Mouse (Mus musculus): ENCODE data around the gene Diablo. TPM values are rescaled to one million over a fixed set of nuclear protein-coding genes. Genes with fewer than 3 reads are reported as not detected.

Diablo gene
- total RNA-seq (2021) = 10 to 100 TPM; 37.7 to 47.7 TPM
- long read RNA-seq, experiment 1, transcript Diablo-203 (6 exons, 1,576 nt) = major isoform, 126 of 140 reads
- long read RNA-seq, experiment 1, partial matches to known transcripts = 2 of 140 reads
- long read RNA-seq, experiment 1, other reads (novel, unspliced or antisense) = 9 of 140 reads
- long read RNA-seq, experiment 2, transcript Diablo-203 (6 exons, 1,576 nt) = major isoform, 147 of 154 reads
- long read RNA-seq, experiment 2, partial matches to known transcripts = 1 of 154 reads
- long read RNA-seq, experiment 2, other reads (novel, unspliced or antisense) = 6 of 154 reads

DNA sequence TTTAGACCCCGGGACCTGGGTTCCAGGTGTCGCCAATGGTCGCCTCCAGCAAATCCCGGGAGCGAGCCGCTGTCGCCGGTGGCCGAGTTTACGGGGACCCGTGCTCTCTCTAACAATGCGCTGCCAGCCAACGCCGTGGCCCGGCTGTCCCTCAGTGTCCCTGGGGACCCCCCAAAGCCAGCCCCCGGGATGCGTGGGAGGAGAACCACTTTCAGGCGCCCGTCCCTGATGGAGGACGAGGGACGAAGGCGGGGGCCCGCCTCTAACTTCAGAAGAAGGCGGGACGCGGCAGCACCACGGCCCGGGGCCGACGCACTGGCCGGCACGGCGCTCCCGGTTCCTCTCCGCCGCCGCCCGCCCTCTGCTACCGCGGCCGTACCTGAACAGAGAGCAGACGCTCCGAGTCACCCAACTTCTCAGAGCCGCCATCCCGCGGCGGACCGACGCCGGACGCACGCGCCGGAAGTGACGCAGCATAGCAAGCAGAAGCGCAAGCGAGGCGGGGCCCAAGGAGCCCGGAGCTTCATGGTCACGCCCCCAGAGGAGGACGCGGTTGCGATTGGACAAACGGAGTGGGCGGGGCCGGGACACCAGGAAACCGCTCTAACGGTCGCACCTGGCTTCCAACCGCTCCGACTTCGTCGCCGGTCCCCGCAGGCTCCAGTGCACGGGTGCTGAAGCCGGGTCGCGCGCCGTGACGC, at the start of gene Diablo:
TSS of gene Diablo (minus strand) at position 485 of the 701 bp plus-strand sequence.
- intact Hi-C loops (cut with DNase I) = loop anchor here (1.0 kb wide), 1 partner anchor 80 kb away; no protein-coding TSS in a partner anchor
- H3K27ac ChIP-seq = peak within 1 kb of the TSS; percentile 94

DNA sequence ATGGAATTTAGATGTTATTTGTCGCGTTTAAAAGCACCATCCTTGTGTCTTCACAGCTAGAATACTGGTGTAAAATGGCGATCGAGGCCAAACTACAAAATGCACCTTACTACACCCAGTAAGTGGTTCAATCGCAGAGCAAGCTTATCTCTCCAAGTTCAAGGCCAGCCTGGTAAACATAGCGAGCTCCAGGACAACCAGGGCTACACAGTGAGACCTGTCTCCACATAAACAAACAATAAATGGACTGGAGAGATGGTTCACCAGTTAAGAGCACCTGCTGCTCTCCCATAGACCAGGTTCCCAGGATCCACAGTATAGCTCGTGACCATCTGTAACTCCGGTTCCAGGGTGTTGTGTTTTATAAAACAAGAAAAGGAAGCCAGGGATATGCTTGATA, 49.4 kb upstream of the Diablo start:
- H3K27ac ChIP-seq = peak overlapping the region; percentile 68
- peak overlapping the region; percentile 91 for H3K4me3 ChIP-seq
- TF ChIP-seq CTCF (IDR thresholded peaks at IDR 0.05) = no peak
- intact Hi-C loops (cut with DNase I) = no loop called here
- DNase-seq = no peak

More for the DNA sequence above, at the start of gene Diablo:
- peak within 1 kb of the TSS; percentile 91 for H3K4me3 ChIP-seq
- peak; percentile 99 for DNase-seq
- TF ChIP-seq CTCF (IDR thresholded peaks at IDR 0.05) = no peak

DNA sequence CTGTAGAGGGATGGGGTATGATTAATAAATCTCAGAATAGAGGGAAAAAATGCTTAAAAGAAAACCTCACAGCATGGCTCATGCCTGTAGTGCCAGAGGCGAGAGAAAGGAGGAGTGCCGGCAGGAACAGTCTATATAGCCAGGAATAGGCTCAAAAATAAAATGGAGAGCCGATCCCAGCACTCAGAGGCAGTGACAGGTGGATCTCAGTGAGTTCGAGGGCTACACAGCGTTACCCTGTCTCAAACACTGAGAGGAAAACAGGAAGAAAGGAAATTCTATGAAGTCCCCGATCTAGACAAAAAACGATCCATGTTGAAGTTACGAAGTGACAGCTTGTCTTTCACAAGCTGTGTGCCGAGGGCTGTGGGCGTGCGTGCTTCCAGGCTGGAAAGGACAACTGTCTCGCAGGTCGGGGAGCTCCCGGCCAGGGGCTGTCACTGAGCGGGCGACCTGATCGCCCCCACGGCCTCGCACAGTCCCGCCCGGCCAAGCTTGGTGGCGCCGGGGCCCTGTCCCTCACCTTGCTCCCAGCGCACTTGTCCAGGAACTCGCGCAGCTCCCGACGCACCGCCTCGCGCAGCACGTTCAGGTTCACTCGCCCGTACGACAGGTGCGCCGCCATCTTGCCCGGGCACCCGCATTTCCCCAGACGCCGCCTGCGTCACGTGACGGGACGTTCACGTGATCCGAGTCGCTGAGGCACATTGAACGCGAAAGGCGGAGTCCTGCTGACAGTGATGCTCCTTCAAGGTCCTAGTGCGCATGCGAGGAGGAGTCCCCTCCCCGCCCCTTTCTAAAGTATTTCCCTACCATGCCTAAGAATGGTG, 48.6 kb upstream of the Diablo start, which contains the start of gene Vps33a:
TSS of gene Vps33a (minus strand) at position 682 of the 830 bp plus-strand sequence.
- H3K27ac ChIP-seq = peak within 1 kb of the TSS; percentile 94
- DNase-seq = peak; percentile 99
- peak within 1 kb of the TSS; percentile 91 for H3K4me3 ChIP-seq
- no peak for TF ChIP-seq CTCF (IDR thresholded peaks at IDR 0.05)
- intact Hi-C loops (cut with DNase I) = no loop called here

DNA sequence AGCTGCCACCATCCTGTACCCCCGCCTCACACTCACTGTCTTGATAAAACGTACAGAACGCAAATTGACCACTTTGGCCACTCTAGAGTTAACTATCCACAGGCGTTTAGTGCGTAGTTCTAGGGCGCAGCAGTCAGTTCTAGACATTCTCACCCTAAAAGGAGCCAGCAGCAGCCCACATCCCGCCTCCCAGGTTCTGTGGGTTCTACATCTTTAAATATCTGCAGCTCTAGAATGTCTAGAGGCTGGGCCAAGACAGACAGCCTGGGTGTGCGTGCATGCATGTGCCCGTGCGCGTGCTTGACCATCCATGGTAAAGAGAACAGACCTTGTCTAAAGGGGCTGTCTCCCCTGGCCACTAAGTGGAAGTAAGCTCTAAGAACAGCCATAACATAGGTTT, 37.2 kb upstream of the Diablo start:
- intact Hi-C loops (cut with DNase I) = no loop called here

DNA sequence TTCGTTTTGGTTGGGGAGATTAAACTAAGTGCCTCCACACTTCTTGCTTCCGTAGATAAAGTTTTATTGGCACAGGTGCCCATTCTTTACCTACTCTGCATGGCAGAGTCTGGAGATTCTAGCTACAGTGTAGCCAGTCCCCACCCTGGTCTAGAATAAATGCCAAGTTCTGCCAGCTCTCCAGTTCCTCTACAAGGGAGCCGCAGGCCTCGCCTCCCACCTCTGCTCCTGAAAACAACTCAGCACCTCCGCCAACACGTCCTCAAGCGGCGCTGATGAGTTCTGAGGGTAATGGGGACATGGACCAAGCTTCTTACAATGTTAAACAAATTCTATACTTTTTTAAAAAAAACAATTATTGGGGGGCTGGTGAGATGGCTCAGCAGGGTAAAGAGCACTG, 35.6 kb upstream of the Diablo start:
- no peak for TF ChIP-seq CTCF (IDR thresholded peaks at IDR 0.05)
- H3K4me3 ChIP-seq = no peak overlapping the region
- no peak overlapping the region for H3K27ac ChIP-seq
- intact Hi-C loops (cut with DNase I) = no loop called here
- DNase-seq = no peak

More for the DNA sequence above, 37.2 kb upstream of the Diablo start:
- no peak overlapping the region for H3K27ac ChIP-seq
- TF ChIP-seq CTCF (IDR thresholded peaks at IDR 0.05) = no peak
- no peak overlapping the region for H3K4me3 ChIP-seq
- no peak for DNase-seq

DNA sequence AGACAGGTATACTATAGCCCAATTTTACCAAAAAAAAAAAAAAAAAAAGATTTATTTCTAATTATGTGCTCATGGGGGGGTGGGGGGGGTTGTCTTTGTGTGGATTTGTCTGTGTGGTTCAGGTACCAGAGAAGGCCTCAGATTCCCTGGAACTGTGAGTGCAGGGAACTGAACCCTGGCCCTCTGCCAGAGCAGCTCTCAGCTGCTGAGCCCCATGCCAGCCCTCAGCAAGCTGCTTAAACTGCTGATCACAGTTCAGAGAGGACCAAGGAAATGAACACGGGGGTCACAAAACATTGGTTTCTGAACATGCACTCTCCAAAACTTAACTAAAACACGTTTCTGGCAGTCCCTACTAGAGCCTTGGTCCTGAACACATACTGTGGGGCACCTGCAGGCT, 32.5 kb upstream of the Diablo start:
- TF ChIP-seq CTCF (IDR thresholded peaks at IDR 0.05) = no peak
- peak; percentile 87 for DNase-seq
- intact Hi-C loops (cut with DNase I) = no loop called here
- Histone ChIP-seq H3K4me3 (no peak overlapping the region), H3K27ac (no peak overlapping the region)

DNA sequence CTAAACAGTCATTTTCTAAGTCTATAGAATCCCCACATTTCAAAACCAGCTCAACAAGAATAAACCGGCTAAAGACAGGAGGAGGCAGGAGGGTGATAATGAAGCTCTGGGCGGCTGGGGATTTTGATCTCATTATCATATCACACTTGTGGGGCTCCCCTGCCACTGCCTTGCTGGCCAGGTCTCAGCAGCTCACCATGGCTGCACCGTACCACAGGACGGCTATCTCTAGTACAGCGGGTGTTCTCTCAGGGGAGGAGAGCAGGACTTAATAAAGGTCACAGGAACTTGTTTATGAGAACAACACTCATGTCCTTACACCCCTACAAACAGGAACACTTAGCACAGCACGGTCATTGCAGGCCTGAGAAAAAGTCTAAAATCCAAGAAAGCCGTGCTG, 31.7 kb upstream of the Diablo start:
- DNase-seq = no peak
- no peak for TF ChIP-seq CTCF (IDR thresholded peaks at IDR 0.05)
- Histone ChIP-seq H3K4me3 (no peak overlapping the region), H3K27ac (no peak overlapping the region)
- intact Hi-C loops (cut with DNase I) = no loop called here

DNA sequence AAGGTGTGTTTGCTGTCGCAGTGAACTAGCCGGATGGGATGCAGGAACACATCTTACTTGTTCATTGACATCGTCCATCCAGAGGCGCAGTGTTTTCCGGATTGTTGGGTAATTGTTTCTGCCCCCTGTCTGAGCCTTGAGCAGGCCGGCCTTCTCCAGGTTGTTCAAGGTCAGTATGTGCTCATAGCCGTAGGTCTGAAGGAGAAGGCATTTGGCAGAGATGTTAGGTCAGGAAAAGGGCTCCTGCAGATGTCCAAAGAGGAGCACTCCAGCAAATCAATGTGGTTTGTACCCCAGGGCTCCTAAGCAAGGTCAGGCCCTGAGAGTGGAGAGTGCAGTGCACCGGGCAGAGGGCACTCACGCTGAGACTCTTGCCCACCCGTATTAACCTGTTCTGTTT, 9.8 kb upstream of the Diablo start:
- H3K4me3 ChIP-seq = no peak overlapping the region
- DNase-seq = no peak
- intact Hi-C loops (cut with DNase I) = no loop called here
- no peak overlapping the region for H3K27ac ChIP-seq
- no peak for TF ChIP-seq CTCF (IDR thresholded peaks at IDR 0.05)

DNA sequence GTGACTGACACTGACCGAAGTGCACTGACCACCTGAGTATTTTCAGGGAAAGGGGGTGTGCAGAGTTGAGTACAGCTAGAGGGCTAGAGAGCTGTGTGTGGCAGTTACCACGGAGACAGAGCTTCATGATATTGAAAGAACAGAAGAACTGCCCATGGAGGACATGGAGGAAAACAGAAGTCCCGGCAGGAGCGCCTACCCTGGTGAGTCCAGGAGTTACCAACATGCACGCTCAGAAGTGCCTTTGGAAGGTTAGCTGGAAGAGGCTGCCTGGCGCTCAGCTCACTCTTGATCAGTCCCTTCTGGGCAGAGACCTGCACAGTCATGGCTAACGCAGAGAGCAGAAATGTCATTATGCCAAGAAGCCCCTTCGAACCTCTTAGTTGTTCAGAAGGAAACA, 6.1 kb upstream of the Diablo start:
- TF ChIP-seq CTCF (IDR thresholded peaks at IDR 0.05) = no peak
- DNase-seq = no peak
- intact Hi-C loops (cut with DNase I) = no loop called here
- no peak overlapping the region for H3K4me3 ChIP-seq
- H3K27ac ChIP-seq = no peak overlapping the region

DNA sequence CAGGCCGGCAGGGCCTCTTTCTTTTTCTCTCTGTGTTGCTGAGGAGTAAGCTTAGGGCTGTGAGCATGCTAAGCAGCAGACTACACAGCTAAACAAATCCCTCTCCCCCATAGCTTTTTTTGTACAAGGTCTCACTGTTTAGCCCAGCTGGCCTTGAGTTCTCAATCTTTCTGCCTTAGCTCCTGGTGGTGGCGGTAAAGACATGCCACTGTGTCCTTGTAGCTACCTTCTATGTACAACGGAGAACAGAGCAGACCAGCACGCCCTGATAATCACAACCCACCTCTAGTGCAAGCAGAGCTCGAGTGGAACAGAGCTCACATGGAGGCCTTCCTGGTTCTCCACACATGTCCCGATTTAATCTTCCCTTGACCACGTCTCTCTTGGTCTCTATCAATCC, 4.7 kb upstream of the Diablo start:
- intact Hi-C loops (cut with DNase I) = no loop called here
- TF ChIP-seq CTCF (IDR thresholded peaks at IDR 0.05) = no peak
- Histone ChIP-seq H3K27ac (no peak overlapping the region), H3K4me3 (no peak overlapping the region)
- no peak for DNase-seq

DNA sequence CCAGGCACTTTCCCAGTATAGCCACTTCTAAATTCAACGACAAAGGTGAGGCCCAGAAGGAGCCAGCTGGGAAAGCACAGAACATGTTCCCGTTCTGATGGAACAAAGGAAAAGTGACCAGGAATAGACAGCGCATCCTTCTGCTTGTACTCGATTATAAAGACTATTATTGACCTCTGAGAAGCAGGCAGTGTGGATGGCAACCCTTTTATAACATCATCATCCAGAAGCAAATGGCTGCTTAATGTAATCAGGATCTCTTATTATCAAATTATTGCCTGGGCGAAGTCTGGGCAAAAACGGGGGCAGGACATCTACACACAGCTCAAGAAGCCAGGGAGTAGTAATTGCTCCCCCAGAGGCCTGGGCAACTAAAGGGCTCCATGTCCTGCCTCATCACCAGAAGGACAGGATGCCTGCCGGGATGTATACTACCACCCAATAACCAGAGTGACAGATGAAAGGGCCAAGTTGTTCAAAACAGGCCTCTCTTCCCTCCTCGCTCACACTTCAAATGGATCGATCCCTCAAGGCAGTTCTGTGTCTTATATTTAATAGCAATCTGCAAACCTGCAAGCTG, 2.0 kb upstream of the Diablo start:
- DNase-seq = no peak
- intact Hi-C loops (cut with DNase I) = no loop called here
- no peak overlapping the region for H3K4me3 ChIP-seq
- H3K27ac ChIP-seq = no peak overlapping the region
- no peak for TF ChIP-seq CTCF (IDR thresholded peaks at IDR 0.05)

DNA sequence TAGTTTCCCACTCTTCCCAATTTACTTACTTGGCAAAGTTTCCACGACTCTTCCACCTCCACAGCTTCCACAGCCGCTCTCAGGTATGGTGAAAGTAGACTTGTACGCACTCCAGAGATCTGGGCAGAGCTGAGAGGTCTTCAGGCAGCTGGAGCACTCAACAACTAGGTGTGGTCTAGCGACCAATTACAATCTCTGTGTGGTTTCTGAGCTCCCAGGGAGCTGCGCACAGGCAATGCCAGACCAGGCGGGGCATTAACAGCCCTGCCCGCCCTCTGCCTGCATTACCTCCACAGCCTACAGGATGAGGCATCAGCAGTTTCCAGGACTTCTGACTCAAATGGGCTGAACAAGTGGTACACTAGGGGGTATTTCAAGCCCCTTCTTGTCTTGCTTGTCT, 1.3 kb upstream of the Diablo start, which contains the start of gene Gm49027:
TSS of gene Gm49027 (minus strand) at position 208 of the 400 bp plus-strand sequence.
- no peak for DNase-seq

More for the DNA sequence above, 1.3 kb upstream of the Diablo start, which contains the start of gene Gm49027:
- Histone ChIP-seq H3K27ac (peak within 1 kb of the TSS; percentile 94), H3K4me3 (peak within 1 kb of the TSS; percentile 91)
- no peak for TF ChIP-seq CTCF (IDR thresholded peaks at IDR 0.05)
- intact Hi-C loops (cut with DNase I) = no loop called here
